Mouse (Mus musculus): ENCODE measurements around the gene Idi1.
A peak's percentile ranks its signal among the peaks of the same experiment; 100 is the strongest.
"Not testable (repeated sequence)": the region's sequence is repeated elsewhere in the genome, so short reads cannot be mapped to it uniquely, and the experiment has no call there.

Gene Idi1

GRCm38 (mm10) chr13:8885445-8886184 lies at the start of gene Idi1:
TSS of gene Idi1 (plus strand) at chr13:8885501.
- DNase-seq (ENCODE audit: low spot score), result peak; percentile 97

GRCm38 (mm10) chr13:8838394-8838793 lies 46.9 kb upstream of the Idi1 start:
- DNase-seq (ENCODE audit: low spot score), result no peak

DNA sequence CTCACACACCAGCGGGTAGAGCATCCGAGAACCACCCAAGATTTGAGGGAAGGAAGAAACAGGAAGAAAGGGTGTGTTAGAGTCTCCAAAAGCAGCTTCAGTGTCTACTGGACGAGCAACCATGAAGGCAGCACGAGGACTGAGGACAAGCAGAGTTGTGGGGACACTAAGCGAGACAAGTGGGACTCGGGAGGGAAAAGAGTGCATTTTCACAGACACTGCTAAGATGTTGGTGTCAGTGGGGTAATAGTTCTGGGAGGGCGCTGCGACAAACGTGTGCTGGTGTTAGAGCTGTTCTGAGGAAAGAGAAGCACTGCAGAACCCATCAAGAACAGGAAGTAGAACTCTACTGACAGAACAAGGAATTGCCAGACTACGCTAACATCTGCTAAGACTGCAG lies 46.2 kb upstream of the Idi1 start:
- no peak for DNase-seq (ENCODE audit: low spot score)

DNA sequence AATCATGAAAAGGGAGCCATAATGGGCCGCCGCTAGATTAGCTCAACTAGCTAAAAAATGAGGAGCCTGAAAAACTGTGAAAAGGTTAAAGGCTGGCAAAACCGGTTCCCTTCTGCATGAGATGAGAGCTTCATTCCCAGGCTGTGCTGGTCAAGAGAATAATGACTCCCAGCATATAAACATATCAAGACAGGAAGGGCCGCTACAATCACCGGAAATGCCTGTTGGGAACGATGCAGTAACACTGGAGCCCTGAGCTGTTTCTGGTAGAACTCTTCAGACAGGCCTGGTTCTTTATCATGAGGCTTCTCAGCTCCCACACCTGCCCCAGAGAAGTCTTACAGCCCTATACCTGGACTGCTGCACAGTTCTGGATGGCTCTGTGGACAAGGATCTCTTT lies 45.4 kb upstream of the Idi1 start:
- no peak for DNase-seq (ENCODE audit: low spot score)

DNA sequence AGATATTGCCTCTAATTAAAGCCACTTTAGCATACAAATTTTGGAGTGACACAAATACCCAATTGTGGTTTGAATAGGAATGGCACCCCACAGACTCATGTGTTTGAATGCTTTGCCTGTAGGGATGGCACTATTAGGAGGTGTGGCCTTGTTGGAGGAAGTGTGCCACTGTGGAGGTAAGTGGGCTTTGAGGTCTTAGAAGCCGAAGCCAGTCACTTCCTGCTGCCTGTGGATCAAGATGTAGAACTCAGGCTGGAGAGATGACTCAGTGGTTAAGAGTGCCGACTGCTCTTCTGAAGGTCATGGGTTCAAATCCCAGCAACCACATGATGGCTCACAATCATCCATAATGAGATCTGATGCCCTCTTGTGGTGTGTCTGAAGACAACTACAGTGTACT lies 44.4 kb upstream of the Idi1 start:
- no peak for DNase-seq (ENCODE audit: low spot score)

DNA sequence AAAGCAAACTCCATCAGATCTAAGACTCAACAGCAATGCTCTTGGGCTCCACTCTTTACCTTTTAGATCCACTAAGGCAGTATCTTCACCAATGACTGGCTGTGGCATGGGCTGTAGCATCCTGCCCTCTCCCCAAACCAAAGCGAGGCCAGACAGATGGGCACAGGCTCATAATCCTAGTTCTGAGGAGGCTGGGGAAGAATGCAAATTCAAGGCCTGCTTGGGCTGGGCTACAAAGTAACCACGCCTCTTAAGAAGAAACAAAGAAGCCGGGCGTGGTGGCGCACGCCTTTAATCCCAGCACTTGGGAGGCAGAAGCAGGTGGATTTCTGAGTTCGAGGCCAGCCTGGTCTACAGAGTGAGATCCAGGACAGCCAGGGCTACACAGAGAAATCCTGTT lies 43.5 kb upstream of the Idi1 start:
- not testable (repeated sequence) for DNase-seq (ENCODE audit: low spot score)

DNA sequence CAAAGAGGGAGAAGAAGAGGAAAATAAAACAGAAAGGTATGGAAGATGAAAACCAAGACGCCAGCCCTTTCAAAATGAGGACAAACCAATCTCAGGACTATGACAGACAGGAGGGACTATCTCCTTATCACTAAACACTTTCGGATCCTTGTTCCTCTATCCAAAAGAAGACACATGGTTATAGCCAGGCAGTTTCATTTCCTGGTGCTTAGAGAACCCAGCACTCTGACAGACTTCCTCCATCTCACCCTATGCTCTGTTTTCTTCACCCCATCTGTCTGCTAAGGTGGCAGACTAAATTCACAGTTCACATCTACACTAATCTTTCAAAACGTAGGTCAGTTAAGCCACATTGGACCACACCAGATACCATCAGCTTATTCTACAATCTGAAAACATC lies 43.0 kb upstream of the Idi1 start:
- DNase-seq (ENCODE audit: low spot score), result no peak

DNA sequence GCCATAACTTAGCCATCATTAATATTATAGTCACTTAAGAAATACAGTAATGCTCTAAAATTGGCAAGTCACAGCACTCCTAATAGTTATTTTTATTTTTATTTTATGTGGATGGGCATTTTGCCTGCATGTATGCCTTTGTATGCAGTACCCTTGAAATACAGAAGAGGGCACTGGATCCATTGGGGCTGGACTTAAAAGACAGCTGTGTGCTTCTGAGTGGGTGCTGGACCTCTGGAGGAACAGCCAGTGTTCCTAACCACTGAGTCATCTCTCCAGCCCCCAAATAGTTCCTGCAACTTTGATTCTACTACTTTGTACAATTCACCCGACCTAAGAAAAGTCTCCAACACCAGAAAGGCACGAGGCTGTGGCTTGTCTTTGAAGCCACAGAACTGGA lies 37.6 kb upstream of the Idi1 start:
- DNase-seq (ENCODE audit: low spot score), result no peak

- DNase-seq (ENCODE audit: low spot score), result peak; percentile 56
These were observed 36.0 kb upstream of the Idi1 start for GRCm38 (mm10) chr13:8849311-8849710.

DNA sequence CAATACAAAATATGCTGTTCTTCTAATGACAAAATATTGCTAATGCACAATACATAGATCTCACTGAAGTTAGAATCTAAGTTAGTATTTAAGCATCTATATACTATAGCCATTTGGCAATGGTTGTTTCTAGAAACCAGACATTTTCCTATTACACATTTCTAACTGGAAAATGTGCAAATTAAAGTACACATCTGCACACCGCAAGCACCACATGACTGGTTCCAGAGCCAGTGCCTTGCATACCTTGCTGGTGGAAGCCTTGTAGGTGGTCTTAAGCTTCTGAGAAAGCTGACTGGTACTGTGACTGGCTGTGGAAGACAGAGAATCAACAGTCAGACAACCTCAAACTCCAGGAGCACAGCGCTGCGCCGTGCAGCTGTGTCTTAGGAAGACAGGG lies 31.9 kb upstream of the Idi1 start:
- DNase-seq (ENCODE audit: low spot score), result no peak

DNA sequence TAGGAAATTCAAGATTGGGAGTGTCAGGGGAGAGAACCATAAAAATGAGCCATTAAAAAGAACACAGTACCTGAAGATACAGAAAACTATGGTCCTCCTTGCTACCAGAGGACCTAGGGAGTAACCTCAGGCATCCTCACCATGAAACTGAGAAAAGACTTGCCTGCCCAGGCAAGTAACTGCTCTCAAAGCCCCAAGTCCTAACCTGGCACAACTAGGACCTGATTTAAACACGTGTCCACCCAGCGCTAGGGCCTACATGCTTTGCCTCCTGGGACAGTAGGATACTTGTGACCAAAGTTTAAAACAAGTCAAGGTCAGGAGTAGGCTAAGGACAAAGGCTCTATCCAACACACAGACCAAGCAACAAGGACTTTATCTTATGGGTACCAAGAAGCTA lies 30.5 kb upstream of the Idi1 start:
- DNase-seq (ENCODE audit: low spot score), result no peak

DNA sequence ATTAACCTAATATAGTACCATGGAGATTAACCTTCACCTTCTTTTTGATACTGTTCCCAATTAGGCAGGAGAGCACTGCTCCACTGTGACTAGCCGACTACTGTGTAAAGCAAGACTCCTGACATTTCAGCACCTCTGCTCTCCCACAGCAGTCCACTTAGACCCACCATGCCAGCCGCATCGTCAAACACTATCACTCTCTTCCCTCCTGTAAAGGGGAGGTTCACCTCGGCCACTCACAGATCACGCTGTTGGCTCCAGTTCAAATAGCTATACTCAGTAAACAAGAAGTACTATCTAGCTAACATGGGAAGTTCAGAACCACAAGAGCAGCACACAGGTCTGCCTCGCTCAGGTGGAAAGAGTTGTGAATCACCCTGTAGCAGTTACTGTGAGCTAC lies 26.8 kb upstream of the Idi1 start:
- DNase-seq (ENCODE audit: low spot score), result no peak

DNA sequence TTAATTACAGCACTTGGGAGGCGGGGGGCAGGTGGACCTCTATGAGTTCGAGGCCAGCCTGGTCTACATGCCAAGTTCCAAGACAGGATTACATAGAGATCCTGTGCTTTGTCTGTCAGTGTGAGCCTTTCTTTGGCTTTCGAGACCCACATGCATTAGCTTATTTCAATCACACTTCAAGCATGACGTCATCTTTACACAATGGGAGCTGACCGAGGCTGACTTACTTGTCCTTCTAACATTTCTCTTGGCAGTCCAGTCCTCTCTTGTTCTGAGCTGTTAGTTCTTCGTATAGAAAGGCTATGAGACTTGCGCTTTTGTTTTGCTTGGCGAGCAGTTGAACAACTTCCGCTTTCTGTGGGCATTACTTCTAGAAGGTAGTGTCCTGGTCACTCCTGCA lies 24.4 kb upstream of the Idi1 start:
- no peak for DNase-seq (ENCODE audit: low spot score)

DNA sequence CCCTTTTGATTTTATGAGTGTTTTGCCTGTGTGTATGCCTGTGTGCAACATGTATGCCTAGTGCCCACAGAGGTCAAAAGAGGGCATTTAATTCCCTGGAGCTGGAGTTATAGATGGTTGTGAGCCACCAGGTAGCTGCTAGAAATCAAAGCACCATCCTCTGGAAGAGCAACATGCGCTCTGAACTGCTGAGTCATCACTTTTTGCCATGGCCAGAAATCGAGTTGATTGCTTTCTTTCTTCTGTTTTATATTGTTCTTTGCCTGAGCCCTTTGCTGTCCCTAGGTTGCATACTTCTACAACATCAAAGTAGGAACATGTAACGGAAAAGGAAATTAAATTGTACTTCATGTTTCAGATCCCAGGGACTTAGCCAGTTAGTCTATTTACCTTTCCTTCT lies 20.3 kb upstream of the Idi1 start:
- no peak for DNase-seq (ENCODE audit: low spot score)

- DNase-seq (ENCODE audit: low spot score), result no peak
These were observed 18.7 kb upstream of the Idi1 start for GRCm38 (mm10) chr13:8866612-8867011.

GRCm38 (mm10) chr13:8869578-8870157 lies 15.6 kb upstream of the Idi1 start:
- DNase-seq (ENCODE audit: low spot score), result no peak

GRCm38 (mm10) chr13:8870160-8870509 lies 15.2 kb upstream of the Idi1 start:
- no peak for DNase-seq (ENCODE audit: low spot score)

DNA sequence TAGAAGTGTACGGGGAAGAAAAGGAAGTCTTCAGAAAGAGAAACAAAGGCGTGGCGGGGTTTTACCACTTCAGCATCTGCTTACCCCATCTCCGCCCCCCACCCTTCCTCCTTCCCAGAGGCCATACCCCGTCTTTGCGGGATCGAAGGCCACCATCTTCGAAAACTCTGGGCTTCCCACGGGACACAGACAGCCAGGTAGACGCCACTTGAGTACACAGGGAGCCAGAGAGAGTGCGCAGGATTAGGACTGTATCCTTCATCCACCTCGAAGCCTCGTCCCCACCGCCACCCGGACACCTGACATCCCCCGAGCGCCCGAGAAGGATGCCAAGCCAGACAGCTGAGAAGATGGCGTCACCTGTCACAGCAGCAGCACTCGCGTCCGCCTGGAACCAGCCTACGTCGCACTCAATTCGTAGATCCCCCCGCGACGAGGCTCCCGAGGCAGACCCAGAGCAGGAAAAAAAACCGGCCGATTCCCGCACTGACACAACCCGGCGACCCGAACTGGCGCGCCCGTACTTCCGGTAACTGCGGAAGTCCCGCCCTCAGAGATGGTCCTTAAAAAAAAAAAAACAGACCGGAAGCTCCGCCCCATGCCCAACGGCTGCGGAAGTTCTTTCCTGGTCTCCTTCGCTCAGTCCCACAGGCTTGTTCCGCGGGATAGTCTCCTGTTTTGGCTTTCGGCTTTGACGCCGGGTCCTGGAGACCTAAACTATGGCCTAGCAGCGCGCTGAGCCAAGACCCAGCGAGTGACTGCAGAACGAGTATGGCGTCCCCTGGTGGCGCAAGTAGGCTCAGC lies 14.6 kb upstream of the Idi1 start:
- peak; percentile 87 for DNase-seq (ENCODE audit: low spot score)

DNA sequence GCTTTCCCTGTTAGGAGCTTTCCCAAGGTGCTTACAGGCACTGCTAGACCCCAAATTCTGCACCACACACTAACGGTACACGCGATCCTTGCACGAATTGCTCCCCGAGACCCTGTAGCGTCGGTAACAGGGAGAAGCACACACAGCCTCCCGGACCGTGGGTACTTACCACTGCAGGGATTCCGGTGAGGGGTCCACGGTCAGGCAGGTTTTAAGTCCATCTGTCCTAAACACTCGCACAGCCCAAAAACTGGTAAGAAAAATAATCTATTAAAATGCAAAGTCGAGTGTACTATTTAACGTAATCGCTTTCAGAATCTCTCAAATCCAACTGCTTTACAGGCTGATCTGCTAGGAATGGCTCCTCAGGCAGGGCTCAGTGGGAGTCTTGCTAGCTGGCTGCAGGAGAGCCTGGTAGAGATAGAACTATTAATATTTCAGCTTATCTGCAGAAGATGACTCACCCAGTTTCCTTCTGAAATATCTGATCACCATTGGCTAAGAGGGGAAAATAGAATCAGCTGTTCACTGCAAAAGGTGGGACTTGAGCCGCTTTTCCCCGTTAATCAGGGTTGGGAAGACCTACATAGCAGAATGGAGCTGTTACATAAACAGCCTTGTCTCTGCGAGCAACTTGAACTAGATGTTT lies 13.9 kb upstream of the Idi1 start, which contains the start of gene Wdr37:
TSS of gene Wdr37 (minus strand) at position 596 of the 649 bp plus-strand sequence.
- peak; percentile 63 for DNase-seq (ENCODE audit: low spot score)

DNA sequence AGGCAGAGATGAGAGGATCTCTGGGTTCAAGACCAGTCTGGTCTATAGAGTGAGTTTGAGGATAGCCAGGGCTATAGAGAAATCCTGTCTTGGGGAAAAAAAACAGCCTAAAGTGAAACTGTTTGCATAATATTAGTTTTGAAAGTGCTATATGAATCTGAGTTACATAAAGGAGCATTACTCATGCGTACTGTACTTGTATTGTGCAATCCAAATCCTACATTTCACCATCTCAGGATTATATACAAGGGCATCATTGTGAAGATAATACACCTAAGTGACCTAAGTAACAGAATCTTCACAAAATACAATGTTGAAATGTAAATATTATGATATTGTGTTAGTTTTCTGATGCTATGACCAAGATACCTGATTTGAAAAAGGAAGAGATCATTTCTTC lies 11.5 kb upstream of the Idi1 start:
- no peak for DNase-seq (ENCODE audit: low spot score)

DNA sequence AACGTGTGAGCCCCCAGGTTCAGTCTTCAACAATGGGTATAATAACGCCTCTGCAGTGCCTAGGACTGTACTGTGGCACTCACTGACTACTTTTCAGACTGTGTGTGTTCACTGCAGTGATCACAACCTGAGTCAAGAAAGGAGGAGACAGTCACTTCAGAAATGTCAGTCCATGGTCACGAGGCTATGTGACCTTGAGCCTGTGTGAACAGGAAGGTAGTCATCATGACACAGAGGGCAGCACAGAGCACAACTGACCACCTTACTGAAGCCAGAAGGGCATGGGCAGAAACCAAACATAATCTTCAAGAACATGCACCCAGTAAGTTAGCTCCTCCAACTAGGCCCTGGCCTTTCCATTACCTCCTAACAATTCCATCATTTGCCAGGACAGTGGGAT lies 3.7 kb upstream of the Idi1 start:
- DNase-seq (ENCODE audit: low spot score), result no peak

GRCm38 (mm10) chr13:8883870-8884269 lies 1.4 kb upstream of the Idi1 start:
- not testable (repeated sequence) for DNase-seq (ENCODE audit: low spot score)

DNA sequence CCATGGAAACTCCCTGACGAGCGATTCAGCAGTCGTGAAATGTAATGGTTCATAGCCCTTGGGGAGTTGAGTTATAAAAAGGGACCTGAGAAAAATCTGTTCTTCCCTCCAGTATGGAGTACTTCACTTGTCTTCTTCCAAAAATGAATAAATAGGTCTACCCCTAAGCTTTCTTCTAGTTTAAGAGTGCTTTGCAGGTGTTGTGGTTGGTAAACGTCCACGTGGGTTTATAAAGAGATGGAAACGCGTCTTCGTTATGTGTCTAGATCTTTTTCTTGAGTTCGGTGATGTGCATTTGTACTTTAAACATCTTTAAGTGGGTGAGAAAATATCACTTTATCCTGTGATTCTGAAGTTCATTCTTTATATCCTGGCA lies 872 bp downstream of the Idi1 start:
- no peak for DNase-seq (ENCODE audit: low spot score)

Measured in c-Kit-positive CD71-positive TER-119-positive erythroid progenitor cells, embryonic 14.5 days (primary cell).